Mouse (Mus musculus): ENCODE data around the gene Ngdn. TPM values are rescaled to one million over a fixed set of nuclear protein-coding genes. Genes with fewer than 3 reads are reported as not detected.

Ngdn gene
- total RNA-seq (2023; ENCODE audit: inconsistent age): 69.4 to 83.2 TPM (median 75.4 TPM) in 4 replicates

GRCm38 (mm10) chr14:55014991-55015766, at the start of gene Ngdn:
Ngdn (plus strand) TSS chr14:55015454.

DNA sequence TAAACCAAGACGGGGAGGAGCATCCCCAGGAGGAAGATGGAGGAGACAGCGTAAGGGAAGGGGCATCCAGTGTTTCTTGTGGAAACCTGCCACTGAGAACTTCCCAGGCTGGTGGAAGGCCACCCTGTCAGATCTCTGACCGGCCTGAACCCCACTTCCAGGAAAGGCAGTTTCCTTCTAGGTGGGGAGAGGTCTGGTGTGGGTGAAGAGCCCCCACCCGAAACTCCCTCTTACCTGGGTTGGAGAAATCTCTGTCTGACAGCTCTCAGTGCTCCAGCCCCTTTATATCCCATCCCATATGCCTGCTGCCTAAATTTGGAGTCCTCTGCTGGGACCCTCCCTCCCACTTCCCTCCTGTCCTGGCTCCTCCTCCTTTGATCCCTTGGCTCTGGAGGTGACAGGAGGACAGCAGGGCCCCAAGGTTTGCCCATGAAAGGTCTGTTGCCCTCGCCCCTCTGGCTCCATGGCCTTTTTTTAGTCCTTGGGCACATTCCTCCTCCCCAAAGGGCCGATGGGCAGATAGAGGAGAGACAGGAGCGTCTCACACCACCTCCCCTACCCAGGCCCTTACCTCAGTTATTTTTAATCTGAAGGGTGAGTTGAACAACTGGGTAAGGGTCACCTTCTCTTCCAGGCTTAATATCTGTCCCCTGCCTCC, 48.8 kb upstream of the Ngdn start, which contains the start of gene Myh6:
TSS of gene Myh6 (minus strand) at position 608 of the 658 bp plus-strand sequence.

DNA sequence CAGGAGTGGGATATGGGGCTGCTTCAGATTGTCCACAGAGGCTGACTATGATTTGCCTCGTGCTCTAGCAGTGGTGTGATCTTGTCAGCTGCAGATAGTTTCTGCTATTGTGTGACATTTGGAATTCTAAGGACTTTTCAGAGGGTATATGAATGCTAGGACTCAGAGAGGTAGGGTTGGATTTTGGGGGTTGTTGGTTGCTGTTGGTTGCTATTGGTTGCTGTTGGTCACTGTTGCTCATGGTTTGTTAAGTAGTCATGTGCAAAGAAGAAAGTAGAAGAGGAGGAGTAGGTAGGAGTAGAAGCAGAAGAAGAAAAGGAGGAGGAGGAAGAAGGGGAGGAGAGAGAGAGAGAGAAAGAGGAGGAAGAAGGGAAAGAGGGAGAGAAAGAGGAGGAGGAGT, 38.6 kb upstream of the Ngdn start, which contains the start of gene Gm17428:
TSS of gene Gm17428 (plus strand) at position 301 of the 400 bp plus-strand sequence.

DNA sequence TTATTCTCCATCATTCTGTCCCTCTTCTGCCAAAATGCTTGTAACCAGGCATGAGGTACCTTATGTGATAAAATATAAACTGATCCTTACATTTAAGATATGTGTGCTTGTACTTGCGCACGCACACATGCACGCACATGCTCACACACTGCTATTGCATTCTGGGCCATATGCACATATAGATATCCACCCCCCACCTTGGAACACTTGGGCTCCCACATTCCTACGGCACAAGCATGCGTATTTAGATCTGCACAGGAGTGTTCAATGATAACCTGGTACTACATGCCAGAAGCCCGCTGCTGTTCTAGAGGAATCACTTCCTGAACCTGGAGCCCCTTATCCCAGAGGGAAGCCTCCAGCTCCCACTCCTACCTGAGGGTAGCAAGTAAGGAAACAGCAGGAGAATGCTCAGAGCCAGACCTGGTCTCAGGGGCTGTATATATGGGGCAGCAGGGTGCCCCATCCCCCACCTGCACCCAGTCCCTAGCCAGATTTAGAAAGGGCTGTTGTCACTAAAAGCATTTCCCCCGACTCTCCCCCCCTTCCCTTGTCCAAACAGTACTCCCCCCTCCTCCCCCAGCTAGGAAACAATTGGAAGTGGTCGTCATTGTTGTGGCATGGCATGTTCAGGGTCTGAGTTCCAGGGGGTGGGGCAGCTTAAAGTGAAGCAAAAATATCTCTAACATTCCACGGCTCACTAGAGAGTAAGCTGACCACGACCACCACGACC, 21.0 kb upstream of the Ngdn start, which contains the start of gene Myh7:
TSS of gene Myh7 (minus strand) at position 491 of the 733 bp plus-strand sequence.

Other genes with a start within 250 kb of the Ngdn start
- 0.27 to 0.51 TPM (median 0.37 TPM) in 4 replicates for gene Slc7a8, start 233.5 kb upstream of the Ngdn start, total RNA-seq (2023; ENCODE audit: inconsistent age)
- not detected in 4 replicates for gene Rnf212b, start 201.3 kb upstream of the Ngdn start, total RNA-seq (2023; ENCODE audit: inconsistent age)
- 4.9 to 10.9 TPM (median 7.9 TPM) in 4 replicates for gene Homez, start 144.5 kb upstream of the Ngdn start, total RNA-seq (2023; ENCODE audit: inconsistent age)
- 2.1 to 3.8 TPM (median 2.4 TPM) in 4 replicates for gene Ppp1r3e, start 137.9 kb upstream of the Ngdn start, total RNA-seq (2023; ENCODE audit: inconsistent age)
- 7.1 to 13.1 TPM (median 10.6 TPM) in 4 replicates for gene Bcl2l2, start 132.1 kb upstream of the Ngdn start, total RNA-seq (2023; ENCODE audit: inconsistent age)
- gene Gm20521, start 132.0 kb upstream of the Ngdn start, total RNA-seq (2023; ENCODE audit: inconsistent age): 1.8 to 3.4 TPM (median 3.3 TPM) in 3 of 4 replicates, not detected in the other
- gene Pabpn1, start 123.0 kb upstream of the Ngdn start, total RNA-seq (2023; ENCODE audit: inconsistent age): 262 to 290 TPM (median 280 TPM) in 4 replicates
- gene Slc22a17, start 102.3 kb upstream of the Ngdn start, total RNA-seq (2023; ENCODE audit: inconsistent age): 2.4 to 3.5 TPM (median 2.8 TPM) in 4 replicates
- not detected in 4 replicates for gene Efs, start 89.3 kb upstream of the Ngdn start, total RNA-seq (2023; ENCODE audit: inconsistent age)
- not detected in 4 replicates for gene Il25, start 82.8 kb upstream of the Ngdn start, total RNA-seq (2023; ENCODE audit: inconsistent age)
- gene Cmtm5, start 79.2 kb upstream of the Ngdn start, total RNA-seq (2023; ENCODE audit: inconsistent age): not detected in 4 replicates
- not detected in 4 replicates for gene Myh6, start 48.5 kb upstream of the Ngdn start, total RNA-seq (2023; ENCODE audit: inconsistent age)
- not detected in 4 replicates for gene Gm17428, start 38.5 kb upstream of the Ngdn start, total RNA-seq (2023; ENCODE audit: inconsistent age)
- gene Myh7, start 20.8 kb upstream of the Ngdn start, total RNA-seq (2023; ENCODE audit: inconsistent age): not detected in 4 replicates
- 14.3 to 17.6 TPM (median 16.0 TPM) in 4 replicates for gene Zfhx2, start 76.9 kb downstream of the Ngdn start, total RNA-seq (2023; ENCODE audit: inconsistent age)
- gene Thtpa, start 79.3 kb downstream of the Ngdn start, total RNA-seq (2023; ENCODE audit: inconsistent age): 5.5 to 7.5 TPM (median 6.3 TPM) in 4 replicates
- gene Ap1g2, start 91.1 kb downstream of the Ngdn start, total RNA-seq (2023; ENCODE audit: inconsistent age): 120 to 145 TPM (median 128 TPM) in 4 replicates
- not detected in 4 replicates for gene Jph4, start 101.5 kb downstream of the Ngdn start, total RNA-seq (2023; ENCODE audit: inconsistent age)
- not detected in 4 replicates for gene Dhrs2, start 206.6 kb downstream of the Ngdn start, total RNA-seq (2023; ENCODE audit: inconsistent age)

Data from B cell, adult (primary cell).